Mouse (Mus musculus): ENCODE measurements around the gene Tprn.

- TF ChIP-seq CTCF (IDR thresholded peaks at IDR 0.05; ENCODE audit: low read depth) (no peak), EP300 (IDR thresholded peaks at IDR 0.05; ENCODE audit: low read depth) (no peak)
Observed at GRCm38 (mm10) chr2:25318971-25319773, 56.8 kb downstream of the Tprn start, which contains the start of gene Grin1.
